Mouse (Mus musculus) bone marrow, adult 2 months (tissue): ENCODE data around the gene Gpr183.

Experiments used
- CTCF ChIP-seq: fragments of 200-500 bp; IDR thresholded peaks from 2 replicates; pipeline ENCODE4 v1.5.1; 2011; ENCODE audit warnings: low read length, control low read depth; ENCODE audit not compliant: control insufficient read depth, insufficient read depth
- POLR2A ChIP-seq: fragments of 200-500 bp; IDR thresholded peaks from 2 replicates; pipeline ENCODE4 v1.6.1; 2011; ENCODE audit warnings: low read depth, mild to moderate bottlenecking, control low read depth, low read length, borderline replicate concordance; ENCODE audit not compliant: control insufficient read depth

GRCm38 (mm10) chr14:121936856-121937255 lies 28.1 kb downstream of the Gpr183 start:
- TF ChIP-seq POLR2A (no peak), CTCF (no peak)
